Mouse (Mus musculus) thymus, adult 2 months (tissue): ENCODE measurements around the gene Ccn2. TPM values are rescaled to one million over a fixed set of nuclear protein-coding genes. Genes with fewer than 3 reads are reported as not detected.
"Not testable (repeated sequence)": the region's sequence is repeated elsewhere in the genome, so short reads cannot be mapped to it uniquely, and the experiment has no call there.

Experiments used
- DNase-seq: peaks from one replicate; pipeline ENCODE4 v3.0.0; 2021
- H3K27ac ChIP-seq: fragments of 200-500 bp; 2 replicates; pipeline ENCODE4 v1.5.1; 2012; ENCODE audit warnings: low read length, control low read depth; ENCODE audit not compliant: control insufficient read depth, insufficient read depth
- H3K27me3 ChIP-seq: fragments of 200-500 bp; 2 replicates; pipeline ENCODE4 v1.6.1; 2012; ENCODE audit warnings: mild to moderate bottlenecking, low read length, moderate library complexity, mixed read lengths; ENCODE audit not compliant: control insufficient read depth, insufficient read depth
- H3K36me3 ChIP-seq: fragments of 200-500 bp; 2 replicates; pipeline ENCODE4 v1.6.1; 2012; ENCODE audit warnings: mild to moderate bottlenecking, low read length, moderate library complexity; ENCODE audit not compliant: control insufficient read depth, insufficient read depth
- H3K4me1 ChIP-seq: fragments of 200-500 bp; replicated peaks from 2 replicates; pipeline ENCODE4 v1.6.1; 2012; ENCODE audit warnings: low read length; ENCODE audit not compliant: control insufficient read depth, insufficient read depth
- H3K4me3 ChIP-seq: fragments of 200-500 bp; 2 replicates; pipeline ENCODE4 v1.5.1; 2012; ENCODE audit warnings: mild to moderate bottlenecking, low read length, control low read depth, moderate library complexity; ENCODE audit not compliant: control insufficient read depth, insufficient read depth
- CTCF ChIP-seq: fragments of 200-500 bp; IDR thresholded peaks from 2 replicates; pipeline ENCODE4 v1.5.1; 2012; ENCODE audit warnings: mild to moderate bottlenecking, control low read depth, low read length, moderate library complexity, borderline replicate concordance; ENCODE audit not compliant: control insufficient read depth, poor library complexity, insufficient read depth; ENCODE audit errors: extremely low read depth
- POLR2A ChIP-seq: fragments of 200-500 bp; IDR thresholded peaks from 2 replicates; pipeline ENCODE4 v1.6.1; 2012; ENCODE audit warnings: mild to moderate bottlenecking, low read length, control low read depth, moderate library complexity; ENCODE audit not compliant: control insufficient read depth, poor library complexity, insufficient read depth; ENCODE audit errors: extremely low read depth
- WGBS: fragments of 180-500 bp; shearing (Covaris S2); methylation state at CpG from one replicate; pipeline ENCODE4 v1.1.7; 2018; 5-methylcytosine and 5-hydroxymethylcytosine counted together
- polyA plus RNA-seq: library from polyadenylated mRNA; depleted of rRNA; stranded (reverse); fragments of >200 nt; gene quantifications from 2 replicates; pipeline ENCODE4 v1.2.3, GENCODE M21; 2012

The Ccn2 gene
- polyA plus RNA-seq, 1 experiment, result 19.7 TPM

GRCm38 (mm10) chr10:24615799-24616198 is 20.6 kb downstream of the Ccn2 start:
- TF ChIP-seq CTCF, result no peak
- no peak for TF ChIP-seq POLR2A
- no peak overlapping the region for H3K27ac ChIP-seq
- H3K4me3 ChIP-seq, result no peak overlapping the region
- 94% methylated on average over 6 of the region's 6 CpGs for whole genome bisulfite sequencing
- H3K27me3 ChIP-seq, result no peaks in the 10 kb centered on the region
- no peak for DNase-seq
- H3K4me1 ChIP-seq, result no peaks in the 10 kb centered on the region
- no peaks in the 10 kb centered on the region for H3K36me3 ChIP-seq

GRCm38 (mm10) chr10:24616572-24616971 is 21.3 kb downstream of the Ccn2 start:
- H3K36me3 ChIP-seq, DNase-seq, H3K4me1 ChIP-seq, H3K27ac ChIP-seq, H3K4me3 ChIP-seq, H3K27me3 ChIP-seq: not testable (repeated sequence)
- 97% methylated on average over 1 of the region's 1 CpGs for WGBS

GRCm38 (mm10) chr10:24621572-24621971 is 26.3 kb downstream of the Ccn2 start:
- 22% methylated on average over 9 of the region's 9 CpGs for WGBS
- Histone ChIP-seq H3K36me3 (no peaks in the 10 kb centered on the region), H3K27ac (no peak overlapping the region), H3K4me3 (no peak overlapping the region), H3K4me1 (no peaks in the 10 kb centered on the region), H3K27me3 (no peaks in the 10 kb centered on the region)
- TF ChIP-seq CTCF (peak; percentile 75; the same call in 1 of the 2 replicates), POLR2A (no peak)
- DNase-seq, result peak; percentile 70

DNA sequence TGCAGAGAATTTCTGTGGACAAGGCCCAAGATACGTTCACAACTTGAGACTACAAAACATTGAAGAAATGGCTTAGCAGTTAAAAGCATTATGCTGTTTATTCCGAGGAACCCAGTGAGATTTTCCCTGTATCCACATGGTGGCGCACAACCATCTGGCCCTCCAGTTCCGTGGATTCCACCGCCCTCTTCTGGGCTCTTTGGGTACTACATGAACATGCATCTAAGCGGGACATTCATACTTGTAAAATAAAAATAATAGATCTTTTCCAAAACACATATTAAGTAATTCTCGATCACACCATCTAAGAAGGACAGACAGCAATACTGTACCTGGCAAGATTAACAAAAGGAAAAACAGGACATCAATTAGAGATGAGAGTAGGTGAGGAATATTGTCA is 27.3 kb downstream of the Ccn2 start:
- H3K4me1 ChIP-seq, result no peaks in the 10 kb centered on the region
- no peaks in the 10 kb centered on the region for H3K27me3 ChIP-seq
- H3K27ac ChIP-seq, result no peak overlapping the region
- WGBS, result 27% methylated on average over 7 of the region's 7 CpGs
- no peak overlapping the region for H3K4me3 ChIP-seq
- DNase-seq, result peak; percentile 83
- no peaks in the 10 kb centered on the region for H3K36me3 ChIP-seq
- TF ChIP-seq CTCF, result peak; percentile 69; the same call in 1 of the 2 replicates
- TF ChIP-seq POLR2A, result no peak

- H3K4me3 ChIP-seq, result no peak overlapping the region
- peak; percentile 88 for DNase-seq
- no peaks in the 10 kb centered on the region for H3K27me3 ChIP-seq
- H3K4me1 ChIP-seq, result no peaks in the 10 kb centered on the region
- WGBS, result 48% methylated on average over 24 of the region's 24 CpGs
- no peaks in the 10 kb centered on the region for H3K36me3 ChIP-seq
- H3K27ac ChIP-seq, result no peak overlapping the region
- TF ChIP-seq POLR2A (no peak), CTCF (peak; percentile 62; the same call in 1 of the 2 replicates)
Measured at GRCm38 (mm10) chr10:24625060-24625701, 29.9 kb downstream of the Ccn2 start.

DNA sequence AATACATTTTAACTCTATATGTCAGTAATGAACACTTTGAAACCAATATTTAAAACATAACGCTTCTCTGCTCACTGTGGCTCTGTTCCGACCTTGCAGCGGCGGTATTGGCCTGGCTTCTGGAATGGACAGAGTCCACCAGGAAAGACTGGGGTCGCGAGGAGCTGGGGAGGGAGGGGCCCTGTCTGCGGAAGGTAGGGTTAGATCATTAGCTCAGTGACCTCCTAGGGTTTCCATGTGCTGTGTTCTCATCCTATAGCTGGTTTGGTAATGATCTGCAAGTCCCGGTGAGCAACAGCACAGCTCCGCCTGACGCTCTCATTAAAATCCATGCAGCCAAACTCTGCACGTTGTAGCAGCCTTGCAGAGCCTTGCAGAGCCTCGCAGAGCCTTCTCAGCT is 32.0 kb downstream of the Ccn2 start:
- H3K36me3 ChIP-seq, result no peaks in the 10 kb centered on the region
- H3K27me3 ChIP-seq, result no peaks in the 10 kb centered on the region
- TF ChIP-seq CTCF (no peak), POLR2A (no peak)
- H3K4me3 ChIP-seq, result no peak overlapping the region
- 89% methylated on average over 12 of the region's 12 CpGs for WGBS
- DNase-seq, result no peak
- no peak overlapping the region for H3K27ac ChIP-seq
- no peaks in the 10 kb centered on the region for H3K4me1 ChIP-seq

DNA sequence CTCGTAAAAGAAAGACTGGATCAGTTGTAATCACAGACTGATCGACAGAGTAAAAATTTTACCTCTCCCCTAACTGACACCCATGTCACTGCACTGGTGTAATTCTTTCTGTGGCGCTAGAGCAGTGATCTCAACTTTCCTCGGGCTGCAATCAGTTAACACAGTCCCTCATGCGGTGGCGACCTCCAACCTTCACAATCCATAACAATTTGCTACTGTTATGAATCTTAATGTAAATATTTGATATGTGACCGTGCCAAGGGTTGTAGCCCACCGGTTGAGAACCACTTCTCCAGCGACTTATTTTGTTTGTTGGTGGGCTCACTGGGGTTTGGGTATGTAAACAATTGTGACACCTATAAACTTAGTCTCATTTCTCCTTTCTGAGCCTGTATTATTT is 33.2 kb downstream of the Ccn2 start:
- H3K27me3 ChIP-seq, result no peaks in the 10 kb centered on the region
- H3K36me3 ChIP-seq, result no peaks in the 10 kb centered on the region
- TF ChIP-seq CTCF (no peak), POLR2A (no peak)
- H3K27ac ChIP-seq, result no peak overlapping the region
- no peak for DNase-seq
- no peak overlapping the region for H3K4me3 ChIP-seq
- no peaks in the 10 kb centered on the region for H3K4me1 ChIP-seq
- 89% methylated on average over 9 of the region's 9 CpGs for WGBS
